Mouse (Mus musculus) hindbrain, embryonic 14.5 days (tissue): ENCODE results near the gene Slc17a7. TPM values are rescaled to one million over a fixed set of nuclear protein-coding genes. Genes with fewer than 3 reads are reported as not detected.
"Not testable (repeated sequence)": the region's sequence is repeated elsewhere in the genome, so short reads cannot be mapped to it uniquely, and the experiment has no call there.

Source experiments
- ATAC-seq: fragments of 200-750 bp; cut with Nextera tagmentation; 2 replicates; pipeline ENCODE4 v1.8.0; 2017; ENCODE audit warnings: moderate number of reproducible peaks, mild to moderate bottlenecking, moderate TSS enrichment, moderate library complexity; ENCODE audit not compliant: low FRiP score
- DNase-seq: peaks from one replicate; pipeline ENCODE4 v3.0.0-alpha.2; 2015; ENCODE audit warnings: low spot score
- H3K27ac ChIP-seq: fragments of 300-500 bp; sonication (generic); 2 replicates; pipeline ENCODE4 v1.5.1; 2014; ENCODE audit warnings: mild to moderate bottlenecking, moderate library complexity
- H3K27me3 ChIP-seq: fragments of 300-500 bp; sonication (generic); 2 replicates; pipeline ENCODE4 v1.6.1; 2014; ENCODE audit warnings: mild to moderate bottlenecking, low read length, mixed read lengths; ENCODE audit not compliant: control insufficient read depth, insufficient read depth
- H3K36me3 ChIP-seq: fragments of 300-500 bp; sonication (generic); replicated peaks from 2 replicates; pipeline ENCODE4 v1.6.1; 2014; ENCODE audit not compliant: control insufficient read depth, insufficient read depth
- H3K4me1 ChIP-seq: fragments of 300-500 bp; sonication (generic); replicated peaks from 2 replicates; pipeline ENCODE4 v1.6.1; 2014; ENCODE audit warnings: antibody characterized with exemption, low read length, mixed read lengths; ENCODE audit not compliant: control insufficient read depth, insufficient read depth
- H3K4me2 ChIP-seq: fragments of 300-500 bp; sonication (generic); replicated peaks from 2 replicates; pipeline ENCODE4 v1.6.1; 2014; ENCODE audit warnings: mild to moderate bottlenecking, moderate library complexity
- H3K4me3 ChIP-seq: fragments of 300-500 bp; sonication (generic); replicated peaks from 2 replicates; pipeline ENCODE4 v1.5.1; 2014; ENCODE audit warnings: mild to moderate bottlenecking, low read length
- H3K9ac ChIP-seq: fragments of 300-500 bp; sonication (generic); 2 replicates; pipeline ENCODE4 v1.6.1; 2014
- H3K9me3 ChIP-seq: fragments of 300-500 bp; sonication (generic); 2 replicates; pipeline ENCODE4 v1.6.1; 2016; ENCODE audit warnings: low read length; ENCODE audit not compliant: control insufficient read depth
- WGBS: fragments of 180-500 bp; shearing (Covaris S2); extraction: QIAGEN DNeasy Blood & Tissue Kit; methylation state at CpG from one replicate; pipeline ENCODE4 v1.1.7; 2014; 5-methylcytosine and 5-hydroxymethylcytosine counted together
- polyA plus RNA-seq: library from polyadenylated mRNA; unstranded; fragments of >200 nt; fragmentation: Nextera tagmentation; extraction: Ambion mirVana; gene quantifications from 2 replicates; pipeline ENCODE4 v1.2.1, GENCODE M21; 2014

The Slc17a7 gene
- polyA plus RNA-seq, 1 experiment from 2014 or later, result 0.48 TPM

DNA sequence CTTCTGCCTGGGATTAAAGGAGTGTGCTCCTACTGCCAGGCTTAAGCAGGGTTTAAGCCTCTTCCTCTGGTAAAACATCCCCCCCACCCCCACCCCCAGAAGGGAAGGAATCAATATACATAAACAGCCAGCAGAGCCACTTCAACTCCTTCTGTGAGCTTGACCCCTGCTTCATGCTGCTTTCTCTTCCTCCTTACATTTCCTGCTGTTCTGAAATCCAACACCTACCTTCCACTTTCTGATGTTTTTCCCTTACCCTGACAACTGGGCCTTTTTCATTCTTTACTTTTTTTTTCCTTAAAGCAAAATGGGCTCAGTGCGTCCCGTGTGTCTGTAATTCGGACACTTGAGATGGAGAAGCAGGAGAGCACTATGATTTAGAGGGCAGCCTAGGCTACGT lies 13.4 kb upstream of the Slc17a7 start:
- H3K4me3 ChIP-seq, result no peak overlapping the region
- H3K4me1 ChIP-seq, result peaks cover 11% of the 10 kb centered on the region
- WGBS, result 75% methylated on average over 4 of the region's 4 CpGs
- H3K36me3 ChIP-seq, result 0 out of 2 replicates have a peak, but pooled peaks cover 6% of the 10 kb centered on the region
- H3K27ac ChIP-seq, result no peak overlapping the region
- ATAC-seq (no peak), DNase-seq (no peak)
- H3K27me3 ChIP-seq, result no peaks in the 10 kb centered on the region
- no peak overlapping the region for H3K4me2 ChIP-seq
- H3K9ac ChIP-seq, result no peak overlapping the region
- no peaks in the 10 kb centered on the region for H3K9me3 ChIP-seq

GRCm38 (mm10) chr7:45151303-45151702 lies 12.4 kb upstream of the Slc17a7 start:
- 56% methylated on average over 11 of the region's 11 CpGs for WGBS
- 0 out of 2 replicates have a peak, but pooled peaks cover 6% of the 10 kb centered on the region for H3K36me3 ChIP-seq
- H3K9me3 ChIP-seq, result no peaks in the 10 kb centered on the region
- H3K4me2 ChIP-seq, result no peak overlapping the region
- 0 out of 2 replicates have a peak overlapping the region, but pooled peaks have one; percentile 28 for H3K9ac ChIP-seq
- H3K27me3 ChIP-seq, result no peaks in the 10 kb centered on the region
- peaks cover 12% of the 10 kb centered on the region for H3K4me1 ChIP-seq
- ATAC-seq, result no peak
- no peak overlapping the region for H3K27ac ChIP-seq
- H3K4me3 ChIP-seq, result no peak overlapping the region
- DNase-seq, result no peak

GRCm38 (mm10) chr7:45153052-45153451 lies 10.7 kb upstream of the Slc17a7 start:
- H3K36me3 ChIP-seq, ATAC-seq, H3K27me3 ChIP-seq, H3K27ac ChIP-seq, H3K9ac ChIP-seq, H3K9me3 ChIP-seq, DNase-seq, H3K4me3 ChIP-seq: not testable (repeated sequence)
- WGBS, result 95% methylated on average over 2 of the region's 2 CpGs
- Histone ChIP-seq H3K4me2 (peak overlapping the region; percentile 93), H3K4me1 (peaks cover 12% of the 10 kb centered on the region)

DNA sequence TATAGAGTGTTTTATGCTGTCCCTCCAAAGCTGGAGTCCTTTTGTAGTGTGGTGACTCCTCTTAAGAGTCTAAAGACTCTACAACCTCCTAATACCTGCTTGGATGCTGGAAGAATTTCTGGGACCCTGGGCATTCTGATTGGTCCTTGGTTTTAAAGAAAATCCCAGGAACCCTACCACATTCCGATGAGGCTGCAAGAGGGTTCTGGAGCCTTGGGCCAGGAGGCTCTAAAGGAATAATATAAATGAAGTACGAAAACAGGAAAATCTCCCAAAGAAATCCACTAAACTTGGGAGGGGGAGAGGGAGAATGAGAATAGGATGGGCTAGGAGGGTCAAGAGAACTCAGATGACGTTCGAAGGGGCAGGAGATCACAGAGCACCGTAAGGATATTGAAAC lies 10.2 kb upstream of the Slc17a7 start:
- Histone ChIP-seq H3K4me1 (peaks cover 12% of the 10 kb centered on the region), H3K36me3 (peaks cover 5% of the 10 kb centered on the region; the same call in 1 of the 2 replicates), H3K4me2 (peak overlapping the region; percentile 93), H3K27me3 (no peaks in the 10 kb centered on the region), H3K27ac (peak overlapping the region; percentile 97), H3K9me3 (no peaks in the 10 kb centered on the region), H3K9ac (peak overlapping the region; percentile 94), H3K4me3 (peak overlapping the region; percentile 68)
- no peak for DNase-seq
- WGBS, result 2% methylated on average over 5 of the region's 5 CpGs
- no peak for ATAC-seq

GRCm38 (mm10) chr7:45154096-45154992 lies 9.4 kb upstream of the Slc17a7 start, which contains the start of the genes Pih1d1 and Aldh16a1:
TSS of gene Pih1d1 (plus strand) at chr7:45154303.
TSS of gene Aldh16a1 (minus strand) at chr7:45154584.
- WGBS, result 5% methylated on average over 68 of the region's 69 CpGs
- Histone ChIP-seq H3K9ac (peak within 1 kb of the TSS; percentile 94), H3K4me2 (peak within 1 kb of the TSS; percentile 93), H3K4me1 (peaks cover 12% of the 10 kb centered on the region), H3K27me3 (no peaks in the 10 kb centered on the region), H3K27ac (peak within 1 kb of the TSS; percentile 97), H3K36me3 (peaks cover 13% of the 10 kb centered on the region), H3K4me3 (peak within 1 kb of the TSS; percentile 68), H3K9me3 (no peaks in the 10 kb centered on the region)
- DNase-seq, result peak; percentile 96
- ATAC-seq, result peak; percentile 97

GRCm38 (mm10) chr7:45154993-45155514 lies 8.7 kb upstream of the Slc17a7 start:
- H3K4me3 ChIP-seq, result peak overlapping the region; percentile 68
- H3K9me3 ChIP-seq, result no peaks in the 10 kb centered on the region
- DNase-seq (no peak), ATAC-seq (no peak; the same call in 1 of the 2 replicates)
- H3K4me2 ChIP-seq, result peak overlapping the region; percentile 93
- H3K4me1 ChIP-seq, result peaks cover 12% of the 10 kb centered on the region
- H3K27ac ChIP-seq, result peak overlapping the region; percentile 14; the same call in 1 of the 2 replicates
- no peaks in the 10 kb centered on the region for H3K27me3 ChIP-seq
- peak overlapping the region; percentile 94; the same call in 1 of the 2 replicates for H3K9ac ChIP-seq
- WGBS, result 80% methylated on average over 12 of the region's 12 CpGs
- H3K36me3 ChIP-seq, result peaks cover 19% of the 10 kb centered on the region

- no peak overlapping the region for H3K4me3 ChIP-seq
- no peaks in the 10 kb centered on the region for H3K27me3 ChIP-seq
- ATAC-seq, result no peak
- peaks cover 24% of the 10 kb centered on the region for H3K36me3 ChIP-seq
- 88% methylated on average over 9 of the region's 9 CpGs for WGBS
- H3K27ac ChIP-seq, result no peak overlapping the region
- no peaks in the 10 kb centered on the region for H3K9me3 ChIP-seq
- DNase-seq, result no peak
- peak overlapping the region; percentile 93 for H3K4me2 ChIP-seq
- H3K9ac ChIP-seq, result no peak overlapping the region
- H3K4me1 ChIP-seq, result peaks cover 12% of the 10 kb centered on the region
Observed at GRCm38 (mm10) chr7:45155590-45155989, 8.2 kb upstream of the Slc17a7 start.

DNA sequence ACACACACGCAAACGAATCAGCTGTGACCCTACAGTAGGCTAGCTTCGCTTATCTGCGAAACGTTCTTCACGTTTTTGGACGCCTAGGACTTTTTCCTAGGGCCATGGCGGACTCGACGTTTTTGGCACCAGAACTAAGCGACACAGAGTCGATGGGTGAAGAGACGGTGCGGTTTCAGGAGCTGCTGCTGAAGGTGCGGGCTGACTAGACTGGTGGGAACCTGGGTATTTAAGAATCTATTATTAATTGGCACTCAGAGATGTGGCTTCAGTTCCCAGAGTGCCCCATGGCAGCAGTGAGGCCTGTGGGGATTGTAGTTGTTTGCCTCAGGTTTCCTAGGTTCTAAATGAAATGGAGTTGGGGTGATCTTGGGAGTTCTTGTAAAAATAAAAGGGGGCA lies 7.5 kb upstream of the Slc17a7 start:
- WGBS, result 95% methylated on average over 15 of the region's 15 CpGs
- ATAC-seq (no peak), DNase-seq (no peak)
- no peak overlapping the region for H3K4me2 ChIP-seq
- H3K9ac ChIP-seq, result no peak overlapping the region
- peaks cover 12% of the 10 kb centered on the region for H3K4me1 ChIP-seq
- H3K27ac ChIP-seq, result no peak overlapping the region
- H3K9me3 ChIP-seq, result no peaks in the 10 kb centered on the region
- no peak overlapping the region for H3K4me3 ChIP-seq
- peaks cover 25% of the 10 kb centered on the region for H3K36me3 ChIP-seq
- no peaks in the 10 kb centered on the region for H3K27me3 ChIP-seq

DNA sequence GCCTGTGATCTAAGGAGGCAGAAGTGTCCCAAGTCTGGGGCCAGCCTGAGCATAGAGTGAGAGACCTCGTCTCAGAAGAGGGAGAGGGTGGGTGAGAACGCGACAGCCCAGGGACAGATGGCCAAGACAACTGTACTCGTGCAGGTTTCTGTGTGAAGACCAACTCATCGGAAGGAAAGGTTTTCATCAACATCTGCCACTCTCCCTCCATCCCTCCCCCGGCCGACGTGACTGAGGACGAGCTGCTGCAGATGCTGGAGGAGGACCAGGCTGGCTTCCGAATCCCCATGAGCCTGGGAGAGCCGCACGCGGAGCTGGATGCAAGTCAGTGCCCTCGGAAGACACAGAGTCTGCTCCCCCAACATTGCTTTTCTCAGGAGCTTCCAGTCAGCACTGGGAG lies 6.3 kb upstream of the Slc17a7 start:
- H3K9me3 ChIP-seq, result no peaks in the 10 kb centered on the region
- no peak overlapping the region for H3K27ac ChIP-seq
- DNase-seq, result no peak
- H3K4me3 ChIP-seq, result no peak overlapping the region
- no peak overlapping the region for H3K4me2 ChIP-seq
- peaks cover 25% of the 10 kb centered on the region for H3K36me3 ChIP-seq
- no peak for ATAC-seq
- 86% methylated on average over 14 of the region's 14 CpGs for WGBS
- peaks cover under 1% of the 10 kb centered on the region; the same call in 1 of the 2 replicates for H3K27me3 ChIP-seq
- peaks cover 18% of the 10 kb centered on the region for H3K4me1 ChIP-seq
- H3K9ac ChIP-seq, result no peak overlapping the region
